Mouse (Mus musculus): ENCODE results near the gene Rpia.
"Not testable (repeated sequence)": the region's sequence is repeated elsewhere in the genome, so short reads cannot be mapped to it uniquely, and the experiment has no call there.

The Rpia gene

DNA sequence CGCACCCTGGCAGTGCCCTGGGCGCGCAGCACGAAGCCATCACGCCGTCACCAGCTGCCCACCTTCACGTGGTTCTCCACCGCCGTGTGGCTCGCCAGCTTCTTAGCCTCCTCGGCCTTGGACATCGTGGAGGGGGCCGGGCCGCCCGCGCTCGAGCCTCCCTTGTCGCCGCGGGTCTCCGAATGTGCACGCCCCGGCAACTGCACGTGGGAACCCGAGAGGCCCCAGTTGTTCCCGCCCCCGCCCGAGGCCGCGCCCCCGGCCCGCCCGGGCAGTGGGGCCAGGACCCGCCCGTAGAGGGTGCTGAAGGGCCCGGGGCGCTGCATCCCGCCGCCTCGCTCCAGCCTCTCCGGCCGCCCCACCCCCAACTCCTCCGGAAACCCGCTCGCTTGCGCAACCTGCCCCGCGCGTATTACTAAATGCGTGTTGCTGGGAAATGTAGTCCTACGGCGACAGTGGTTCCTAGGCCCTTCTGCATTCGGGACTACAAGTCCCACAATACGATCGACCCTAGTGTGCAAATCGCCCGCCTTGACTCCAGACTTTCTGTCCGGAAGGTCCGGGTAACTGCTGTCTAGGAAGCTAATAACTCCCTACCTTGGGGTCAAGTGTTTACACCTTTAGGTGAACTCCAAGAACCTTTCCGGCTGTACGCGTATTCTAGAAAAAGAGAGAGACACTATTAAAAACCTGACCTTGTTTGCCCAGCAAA lies at the start of gene Rpia:
TSS of gene Rpia (minus strand) at position 409 of the 712 bp plus-strand sequence.
- in situ Hi-C loops (cut with MboI, MseI) = no loop called here

DNA sequence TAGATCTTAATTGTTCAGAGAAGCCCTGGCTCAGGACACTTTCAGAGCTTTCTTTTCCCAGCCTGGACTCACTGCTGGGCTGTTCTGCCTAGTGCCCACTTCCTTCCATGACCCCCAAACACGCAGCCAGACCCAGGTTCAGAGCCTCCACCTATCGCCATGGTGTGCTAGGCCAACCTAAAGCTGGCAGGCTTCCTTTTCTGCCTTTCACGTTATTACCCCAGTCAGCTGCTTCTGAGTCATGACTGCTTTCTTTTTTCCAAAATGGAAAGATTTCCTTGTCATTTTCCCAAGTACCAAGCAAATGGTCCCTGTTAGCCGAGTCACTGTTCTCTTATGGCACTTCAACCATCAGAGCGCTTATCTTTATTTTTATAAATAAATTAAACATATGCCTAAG lies 48.2 kb upstream of the Rpia start:
- in situ Hi-C loops (cut with MboI, MseI) = no loop called here

DNA sequence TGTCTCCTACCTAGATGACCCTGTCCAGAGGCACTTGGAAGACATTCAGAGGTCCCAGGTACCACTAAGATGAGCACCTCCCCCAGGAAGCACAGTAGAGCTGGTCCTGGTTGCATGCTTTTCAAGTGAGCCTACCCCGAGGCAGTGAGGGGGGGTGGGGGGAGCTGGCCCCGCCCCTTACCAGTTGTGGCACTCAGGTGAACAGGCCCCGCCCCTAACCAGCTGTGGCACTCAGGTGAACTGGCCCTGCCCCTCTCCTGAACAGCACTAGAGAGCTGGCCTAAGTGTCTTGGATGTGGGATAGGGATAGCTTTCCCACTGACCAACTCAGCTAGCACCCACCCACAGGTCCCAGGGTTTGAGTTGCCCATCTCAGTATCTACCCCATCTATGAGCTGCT lies 46.5 kb upstream of the Rpia start:
- in situ Hi-C loops (cut with MboI, MseI) = no loop called here

DNA sequence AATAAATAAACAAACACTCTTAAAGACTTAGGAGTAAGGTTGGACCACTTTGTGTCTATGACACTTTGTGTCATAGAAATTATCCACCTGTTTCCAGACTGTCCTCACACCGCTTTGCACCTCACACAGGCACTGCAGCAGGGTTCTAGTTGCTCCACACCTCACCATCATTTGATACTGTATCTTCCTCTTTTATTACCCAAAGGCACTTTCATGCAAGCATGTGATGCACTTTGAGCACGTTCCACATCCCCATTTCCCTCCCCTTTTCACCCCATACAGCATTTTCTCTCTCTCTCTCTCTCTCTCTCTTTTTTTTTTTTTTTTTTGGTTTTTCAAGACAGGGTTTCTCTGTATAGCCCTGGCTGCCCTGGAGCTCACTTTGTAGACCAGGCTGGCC lies 45.3 kb upstream of the Rpia start:
- in situ Hi-C loops (cut with MboI, MseI) = no loop called here

DNA sequence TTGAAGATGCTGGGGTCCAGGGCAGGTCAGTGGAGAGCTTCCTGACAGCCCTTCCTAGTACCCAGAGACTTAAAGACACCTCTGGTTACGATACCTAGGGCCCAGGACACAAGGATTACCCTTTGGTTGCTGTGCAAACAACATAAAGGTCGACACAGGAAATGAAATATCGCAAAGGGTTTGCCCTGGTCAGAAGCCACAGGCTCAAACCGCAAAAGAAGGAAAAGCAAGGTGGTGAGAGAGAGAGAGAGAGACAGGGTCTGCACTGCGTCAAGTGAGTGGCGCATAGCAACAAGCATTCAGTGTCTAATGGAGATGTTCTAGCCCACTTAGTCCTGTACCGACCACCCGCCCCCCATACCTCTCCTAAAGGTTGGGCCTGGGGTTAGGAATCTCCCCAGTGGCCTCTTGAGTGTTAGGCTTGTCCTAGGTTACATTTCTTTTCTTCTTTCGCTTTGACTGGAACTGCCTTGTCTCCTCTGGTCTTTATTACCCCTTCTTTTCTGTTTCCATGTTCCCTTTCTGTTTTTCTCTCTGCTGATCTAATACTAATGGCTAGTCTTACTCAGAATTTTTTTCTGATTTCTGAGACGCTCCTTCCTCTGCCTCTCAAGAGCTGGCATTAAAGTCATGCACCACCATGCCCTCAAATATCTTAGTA lies 39.3 kb upstream of the Rpia start:
- in situ Hi-C loops (cut with MboI, MseI) = no loop called here

DNA sequence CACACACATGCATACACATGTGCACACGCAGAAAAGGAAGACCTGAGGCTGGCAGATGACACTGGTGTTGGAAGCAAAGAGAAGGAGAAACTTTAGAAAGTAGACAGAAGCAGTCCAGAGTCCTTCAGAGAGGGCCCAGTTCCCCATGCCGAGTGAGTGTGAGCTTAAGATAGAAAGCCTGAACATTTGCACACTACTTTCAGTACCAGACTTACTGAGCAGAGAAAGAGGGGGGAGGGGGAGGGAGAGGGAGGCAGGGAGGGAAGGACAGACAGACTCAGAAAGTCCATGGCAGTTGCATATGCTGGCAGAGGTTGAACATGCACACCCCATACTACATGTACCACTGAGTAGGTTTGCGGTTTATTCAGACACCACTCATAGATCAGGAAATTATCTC lies 38.5 kb upstream of the Rpia start:
- in situ Hi-C loops (cut with MboI, MseI) = no loop called here

DNA sequence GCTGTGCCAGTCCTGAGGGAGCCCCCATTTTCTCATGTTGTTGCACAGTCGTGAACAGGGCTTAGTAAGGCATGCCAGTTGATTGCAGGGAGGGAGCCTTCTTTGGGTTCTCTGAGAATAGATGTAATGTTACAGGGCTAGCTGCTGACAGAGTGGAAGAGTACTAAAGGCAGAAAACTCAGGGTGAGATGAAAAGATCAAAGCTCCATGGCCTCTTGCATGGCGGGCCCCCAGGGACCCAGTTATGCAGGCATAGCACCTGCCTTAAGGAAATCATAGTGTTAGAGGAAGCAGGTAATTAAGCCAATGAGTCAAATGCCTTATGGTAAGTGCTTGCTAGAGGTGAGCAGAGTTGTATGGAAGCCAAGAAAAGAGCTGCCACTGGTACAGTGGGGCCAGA lies 37.4 kb upstream of the Rpia start:
- in situ Hi-C loops (cut with MboI, MseI) = no loop called here

DNA sequence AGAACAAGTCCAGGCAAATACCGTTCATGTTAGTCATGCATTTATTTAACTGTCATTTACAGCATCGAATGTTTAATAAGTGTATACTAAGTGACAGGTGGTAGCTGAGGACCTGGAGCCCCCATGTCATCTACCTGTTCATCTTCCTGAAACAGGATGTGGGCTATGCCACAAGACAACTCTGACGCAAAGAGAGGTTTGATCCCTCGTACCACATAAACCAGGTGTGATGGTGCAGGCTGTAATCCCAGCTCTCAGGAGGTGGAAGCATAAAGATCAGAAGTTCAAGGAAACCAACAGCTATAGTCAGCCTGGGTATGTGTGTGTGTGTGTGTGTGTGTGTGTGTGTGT lies 32.9 kb upstream of the Rpia start:
- in situ Hi-C loops (cut with MboI, MseI) = no loop called here

DNA sequence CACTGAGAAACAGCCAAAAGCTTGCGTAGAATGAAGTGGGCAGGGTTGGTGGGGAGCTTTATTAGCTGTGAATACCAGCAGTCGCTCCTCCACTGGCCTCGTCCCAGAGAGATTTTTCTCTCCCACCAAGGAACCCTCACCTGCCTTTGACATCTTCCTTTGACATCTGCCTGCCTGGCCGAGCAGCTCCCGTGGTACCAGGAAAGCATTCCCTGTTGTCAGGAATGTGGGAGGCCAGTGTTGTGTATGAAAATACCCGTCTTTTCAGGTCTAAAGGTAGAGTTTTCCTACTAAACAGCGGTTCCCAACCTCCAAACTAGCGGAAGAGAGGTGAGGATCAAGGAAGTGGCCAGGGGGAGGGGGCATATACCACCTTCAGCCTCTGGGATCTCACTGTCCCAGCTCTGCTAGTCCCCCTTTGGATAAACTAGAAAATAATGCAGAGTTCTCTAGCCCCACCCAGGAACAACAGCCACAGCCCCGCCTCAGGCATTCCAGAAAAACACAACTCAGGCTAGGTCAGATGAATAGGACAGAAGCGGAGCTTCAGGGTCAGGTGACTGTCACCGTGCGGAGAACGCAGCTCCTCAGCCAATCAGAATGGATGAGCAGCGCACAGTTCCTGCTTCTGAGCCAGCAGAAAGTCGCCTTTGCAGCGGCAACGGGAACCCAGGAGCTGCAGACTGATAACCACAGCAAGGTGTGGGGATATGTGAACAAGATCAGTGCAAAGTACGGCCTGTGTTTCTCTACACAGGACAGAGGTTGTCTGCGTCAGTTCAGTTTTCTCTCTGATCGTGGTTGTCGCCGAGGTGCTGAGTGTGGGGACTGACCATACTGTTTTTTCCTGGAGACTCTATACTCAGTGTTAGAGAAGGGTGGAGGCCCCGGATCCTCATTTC lies 32.3 kb upstream of the Rpia start:
- in situ Hi-C loops (cut with MboI, MseI) = no loop called here

DNA sequence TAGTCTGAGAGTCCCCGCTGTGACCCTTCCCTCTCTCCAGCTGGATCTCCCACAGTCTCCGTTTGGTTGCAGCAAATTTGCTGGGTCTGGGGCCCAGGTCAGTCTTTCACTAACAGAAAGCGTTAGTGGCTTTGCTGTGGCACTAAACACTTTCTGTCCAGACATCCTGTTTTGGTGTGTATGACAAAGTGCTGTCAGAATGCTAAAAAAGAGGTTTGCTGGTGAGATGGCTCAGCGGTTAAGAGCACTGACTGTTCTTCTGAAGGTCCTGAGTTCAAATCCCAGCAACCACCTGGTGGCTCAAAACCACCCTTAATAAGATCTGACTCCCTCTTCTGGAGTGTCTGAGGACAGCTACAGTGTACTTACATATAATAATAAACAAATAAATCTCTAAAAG lies 31.2 kb upstream of the Rpia start:
- in situ Hi-C loops (cut with MboI, MseI) = not testable (repeated sequence)

DNA sequence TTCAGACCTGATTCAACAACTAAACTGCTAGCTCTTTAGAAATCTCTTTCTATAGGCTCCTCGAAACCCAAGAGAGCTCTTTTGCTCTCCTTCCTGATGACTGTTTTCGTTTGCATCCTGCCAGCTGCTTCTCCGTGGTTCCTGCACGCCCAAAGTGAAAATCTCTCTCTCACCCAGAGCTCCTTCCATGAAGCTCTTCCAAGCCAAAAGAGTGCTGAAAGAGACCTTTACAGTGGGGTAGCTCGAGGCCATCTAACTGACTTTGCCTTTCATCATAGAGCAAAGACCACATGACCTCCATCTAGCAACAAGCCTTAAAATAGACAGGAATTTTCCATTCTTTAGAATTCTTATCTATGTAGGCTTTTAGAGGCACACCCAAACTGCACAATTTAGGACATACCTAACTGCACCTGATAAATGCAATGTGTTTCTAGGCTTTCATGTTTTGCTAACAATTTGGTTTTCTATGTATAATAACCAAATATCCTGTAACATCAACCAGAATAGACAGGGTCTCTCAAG lies 30.4 kb upstream of the Rpia start:
- in situ Hi-C loops (cut with MboI, MseI) = no loop called here

DNA sequence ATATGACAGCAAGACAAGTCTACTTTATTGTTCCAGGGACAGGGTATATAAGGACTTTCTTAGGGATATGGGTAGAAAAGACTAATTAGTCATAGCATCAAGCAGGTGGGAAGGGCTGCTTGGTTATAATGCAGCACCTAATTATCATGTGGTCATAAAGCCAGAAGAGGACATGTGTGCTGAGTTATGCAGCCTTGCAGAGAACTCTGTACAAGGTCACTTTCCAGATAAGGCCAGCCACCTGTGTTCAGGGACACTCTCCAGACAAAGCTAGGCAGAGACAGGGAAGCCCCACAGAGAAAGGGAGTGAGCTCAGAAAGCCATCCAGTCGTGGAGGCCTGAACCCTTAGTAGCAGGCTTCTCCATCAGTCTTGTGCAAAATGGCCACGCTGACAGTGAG lies 29.5 kb upstream of the Rpia start:
- in situ Hi-C loops (cut with MboI, MseI) = no loop called here

DNA sequence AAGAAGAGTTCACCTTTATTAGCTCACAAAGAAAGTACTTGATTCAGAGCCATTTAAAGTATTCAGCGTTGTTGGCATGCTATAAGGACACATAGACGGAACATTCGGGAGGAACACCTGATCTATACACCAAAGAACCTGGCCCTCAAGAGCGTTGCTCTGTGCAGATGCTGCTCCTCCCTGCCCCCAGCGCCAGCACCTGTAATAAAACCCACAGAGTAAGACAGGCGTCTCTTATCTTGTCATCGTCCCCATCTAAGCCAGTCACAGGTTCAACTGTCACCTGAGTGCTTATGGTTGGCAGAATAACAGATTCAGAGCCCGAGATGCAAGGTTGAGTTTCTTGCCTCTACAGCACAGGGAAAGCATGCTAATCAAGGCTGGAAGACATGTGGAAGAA lies 23.4 kb upstream of the Rpia start:
- in situ Hi-C loops (cut with MboI, MseI) = no loop called here

DNA sequence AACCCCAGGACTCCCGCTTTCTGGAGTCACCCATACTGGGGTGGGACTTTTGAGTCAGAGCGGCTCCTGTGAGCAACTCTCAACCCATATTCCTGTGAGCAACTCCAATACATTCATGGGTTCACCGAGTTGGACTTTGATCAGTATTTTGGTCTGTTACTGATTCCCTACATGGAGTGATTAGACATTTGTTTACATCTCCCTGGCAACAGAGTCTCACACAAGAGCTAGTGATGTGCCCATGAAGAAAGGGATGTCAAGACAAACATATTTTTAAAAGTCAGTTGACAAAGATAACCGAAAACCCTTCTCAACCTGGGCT lies 22.6 kb upstream of the Rpia start:
- in situ Hi-C loops (cut with MboI, MseI) = loop anchor here (5.0 kb wide), 1 partner anchor 63 kb away; no protein-coding TSS in a partner anchor

DNA sequence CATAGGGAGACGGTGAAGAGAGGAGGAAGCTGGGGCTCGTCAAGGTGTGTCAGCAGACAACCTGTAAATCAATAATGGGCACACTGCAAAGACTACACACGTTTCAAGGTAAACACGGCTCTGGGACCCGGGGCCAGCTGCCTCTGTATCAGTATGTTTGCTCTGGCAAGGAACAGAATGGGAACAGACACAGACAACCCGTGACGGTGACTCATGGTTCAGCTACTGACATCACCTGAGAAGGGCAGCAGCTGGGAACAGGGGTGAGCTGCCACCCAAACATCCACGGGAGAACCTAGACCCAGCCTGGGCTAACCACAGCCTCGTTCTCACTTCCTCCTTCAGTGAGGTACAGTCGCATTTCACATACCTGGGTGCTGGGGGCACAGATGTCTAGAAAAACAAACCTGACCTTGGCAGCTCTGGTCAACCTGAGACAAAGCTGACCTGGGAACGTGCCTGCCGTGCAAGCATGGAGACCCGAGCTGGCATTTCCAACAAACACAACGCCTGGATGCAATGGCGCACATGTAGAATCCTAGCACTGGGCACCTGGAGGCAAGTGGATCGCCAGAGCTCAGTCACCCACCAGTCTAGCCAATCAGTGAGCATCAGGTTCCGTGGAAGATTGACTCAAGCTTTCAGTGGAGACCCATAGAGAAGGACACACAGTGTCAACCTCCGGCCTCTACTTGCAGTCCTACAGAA lies 22.0 kb upstream of the Rpia start:
- in situ Hi-C loops (cut with MboI, MseI) = loop anchor here (5.0 kb wide), 1 partner anchor 63 kb away; no protein-coding TSS in a partner anchor

DNA sequence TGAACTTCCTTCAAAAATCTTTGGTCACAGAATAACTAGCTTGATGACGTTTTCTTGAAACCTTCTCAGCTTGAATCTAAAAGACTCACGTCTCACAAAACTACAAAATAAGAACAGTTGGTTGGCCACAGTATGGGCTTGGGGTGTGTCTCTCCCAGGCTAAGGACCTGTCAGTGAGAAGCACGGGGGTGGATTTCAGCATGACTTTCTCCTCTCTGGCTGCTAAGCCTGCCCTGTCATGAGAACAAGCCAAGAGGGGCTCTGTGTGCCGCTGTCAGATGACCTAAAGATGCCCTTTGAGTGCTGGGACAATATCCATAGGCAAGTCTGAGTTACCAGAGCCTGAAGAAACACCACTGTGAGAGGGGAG lies 20.5 kb upstream of the Rpia start:
- in situ Hi-C loops (cut with MboI, MseI) = loop anchor here (5.0 kb wide), 1 partner anchor 65 kb away; no protein-coding TSS in a partner anchor

DNA sequence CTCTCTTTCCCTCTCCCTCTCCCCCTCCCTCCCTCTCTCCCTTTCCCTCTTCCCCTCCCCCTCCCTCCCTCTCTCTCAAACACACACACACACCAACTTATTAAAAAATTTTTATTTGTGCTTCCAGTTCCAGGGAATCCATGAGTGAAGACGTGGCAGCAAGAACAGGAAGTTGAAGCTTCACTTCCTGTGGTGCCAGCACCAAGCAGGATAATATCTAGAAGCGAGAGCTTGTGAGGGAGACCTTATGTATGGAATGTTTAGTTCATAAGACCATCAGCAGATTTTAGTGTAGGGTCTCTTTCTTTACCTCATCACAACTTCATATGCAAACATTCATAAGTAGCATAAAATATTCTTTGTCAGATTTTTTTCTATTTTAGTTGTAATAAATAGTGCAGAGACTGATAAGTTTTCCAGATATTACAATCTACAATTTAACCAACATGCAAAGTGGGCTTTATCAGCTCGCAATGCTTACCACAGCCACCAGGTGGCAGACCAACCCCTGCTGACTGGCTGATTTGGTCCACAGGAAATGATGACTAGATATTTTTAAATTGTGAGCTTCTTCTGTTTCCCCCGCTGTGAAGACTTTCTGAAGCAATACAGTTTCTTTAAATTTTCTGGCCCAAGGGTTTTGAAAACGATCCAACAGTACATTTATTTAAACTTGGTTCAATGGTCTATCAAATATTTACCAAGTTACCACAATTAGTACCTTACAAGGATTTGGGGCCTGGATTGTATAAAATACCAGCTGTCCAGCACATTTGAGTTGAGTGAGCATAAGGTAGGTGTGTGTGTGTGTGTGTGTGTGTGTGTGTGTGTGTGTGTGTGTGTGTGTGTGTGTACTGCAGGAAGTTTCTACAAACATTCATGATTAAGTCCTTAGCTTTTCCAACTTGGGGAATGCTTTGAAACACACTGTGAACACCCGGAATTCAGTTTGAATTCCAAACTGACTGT lies 19.8 kb upstream of the Rpia start:
- in situ Hi-C loops (cut with MboI, MseI) = loop anchor here (5.0 kb wide), 1 partner anchor 65 kb away; no protein-coding TSS in a partner anchor

DNA sequence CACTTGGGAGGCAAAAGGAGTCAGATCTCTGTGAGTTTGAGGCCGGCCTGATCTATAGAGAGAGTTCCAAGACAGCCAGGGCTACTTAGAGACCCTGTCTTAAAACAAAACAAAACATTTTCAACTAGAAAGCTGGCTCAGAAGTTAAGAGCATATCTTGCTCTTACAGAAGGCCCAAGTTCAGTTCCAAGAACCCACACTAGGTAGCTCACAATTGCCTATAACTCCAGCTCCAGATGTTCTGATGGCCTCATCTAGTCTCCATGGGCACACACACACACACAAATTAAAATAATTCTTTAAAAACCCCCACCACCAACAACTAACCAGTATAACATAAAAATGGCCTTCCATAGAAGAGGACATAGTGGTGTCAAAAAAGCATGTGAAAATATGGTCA lies 18.5 kb upstream of the Rpia start:
- in situ Hi-C loops (cut with MboI, MseI) = loop anchor here (5.0 kb wide), 1 partner anchor 67 kb away; no protein-coding TSS in a partner anchor

DNA sequence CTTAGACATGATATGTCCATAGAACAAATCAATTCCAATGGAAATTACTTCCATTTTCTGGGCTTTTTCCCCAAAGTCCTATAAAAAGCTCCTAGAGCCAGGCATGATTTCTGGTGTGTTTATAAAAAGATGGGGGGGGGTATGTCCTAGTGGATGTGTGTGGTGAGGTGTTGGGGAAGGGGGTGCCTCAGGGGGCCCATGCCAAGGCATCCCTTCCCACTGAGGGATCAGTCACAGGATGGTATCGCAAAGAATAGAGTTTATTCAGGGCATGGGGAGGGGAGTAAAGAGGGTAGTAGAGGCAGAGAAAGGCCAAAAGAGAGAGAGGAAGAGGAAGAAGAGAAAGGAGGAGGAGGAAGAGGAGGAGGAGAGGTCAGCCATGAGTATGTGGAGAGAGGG lies 14.5 kb upstream of the Rpia start:
- in situ Hi-C loops (cut with MboI, MseI) = no loop called here

DNA sequence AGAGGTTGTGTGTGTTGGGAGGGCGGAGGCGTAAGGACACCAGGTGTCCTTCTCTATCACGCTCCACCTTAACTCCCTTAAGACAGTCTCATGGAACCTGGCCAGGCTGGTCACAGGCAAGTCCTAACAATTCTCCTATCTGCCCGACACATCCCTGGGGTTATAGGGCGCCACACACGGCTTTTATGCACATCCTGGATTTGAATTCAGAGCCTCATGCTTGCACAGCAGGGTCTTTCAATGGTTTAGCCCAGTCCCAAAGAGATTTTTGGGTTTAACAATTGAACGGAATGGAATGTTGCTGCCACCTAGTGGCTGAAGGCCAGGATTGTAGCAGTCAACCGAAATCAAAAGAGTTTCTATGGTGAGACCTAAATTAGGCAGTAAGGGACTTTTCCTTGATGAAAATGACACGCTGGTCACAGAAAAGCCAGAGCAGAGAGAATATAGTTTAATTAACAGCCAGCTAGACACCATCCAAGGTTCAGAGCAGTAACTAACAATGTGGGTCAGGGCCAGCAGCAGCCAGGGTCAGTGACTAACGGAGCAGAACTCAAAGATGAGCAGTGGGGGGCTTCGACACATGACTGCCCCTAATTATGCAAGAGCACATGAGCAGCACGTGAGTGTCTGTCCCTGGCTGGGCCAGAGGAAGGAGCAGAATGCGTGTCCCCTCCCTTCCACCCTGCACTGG lies 13.9 kb upstream of the Rpia start:
- in situ Hi-C loops (cut with MboI, MseI) = no loop called here

Data from T-helper 2 cell (primary cell).